Comparison of ENCODE assay signal across 8 mouse cellular contexts in the genomic region with DNA sequence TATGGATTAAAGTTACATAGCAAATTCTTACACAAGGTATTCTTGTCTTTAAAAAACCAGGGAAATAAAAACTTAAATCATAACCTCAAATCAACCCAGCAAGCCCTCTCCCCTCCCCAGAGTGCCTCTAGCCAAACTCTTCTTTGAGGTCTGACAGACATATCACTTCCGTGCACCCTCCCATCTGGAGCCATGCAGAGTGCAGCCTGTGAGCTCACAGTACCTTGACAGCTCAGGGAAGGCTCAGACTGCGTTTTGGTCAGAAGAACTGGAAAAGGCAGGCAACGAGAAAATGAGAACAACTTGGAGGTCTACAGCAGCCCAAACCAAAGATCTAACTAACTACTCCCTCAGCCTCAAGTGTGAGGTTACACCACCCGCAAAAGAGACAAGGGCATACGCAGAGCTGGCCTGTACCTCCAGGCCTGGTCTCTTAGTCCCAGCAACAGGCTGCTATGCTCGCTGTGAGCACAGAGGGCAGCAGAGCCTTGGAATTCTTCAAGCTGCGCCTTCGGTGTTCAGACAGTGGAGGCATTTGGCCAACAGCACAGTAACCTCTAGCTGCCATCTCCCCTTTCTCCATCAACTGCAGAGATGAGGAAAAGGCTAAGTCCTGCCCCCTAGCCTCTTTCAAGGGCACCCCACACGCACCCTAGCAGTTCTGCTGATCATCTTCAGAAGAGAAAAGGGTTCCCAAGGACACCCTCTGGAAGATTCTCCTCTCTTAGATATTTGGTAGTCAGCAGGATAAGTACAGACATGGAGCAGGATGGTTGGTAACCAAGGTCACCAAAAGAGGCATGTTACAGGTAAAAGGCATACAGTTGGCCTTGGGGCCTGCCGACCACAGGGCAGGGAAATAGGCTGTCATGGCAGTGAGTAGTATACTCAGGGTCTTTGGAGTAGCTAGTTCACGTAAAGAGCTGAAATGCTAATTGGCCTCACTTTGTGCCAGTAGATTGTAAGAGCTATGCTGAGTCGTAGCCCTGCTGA.
DNase-seq lines count a peak whose midpoint lies in the region; TF ChIP-seq lines count a peak whose summit lies in the region.

No protein-coding gene starts in this region.

- H3K9me3 ChIP-seq in ES-Bruce4 (replicated peaks; ENCODE audit: control insufficient read depth, insufficient read depth, low read length, poor library complexity, severe bottlenecking) = no peaks in the 10 kb centered on the region

- 26% methylated on average over 12 of the region's 12 CpGs for WGBS in cerebellum, adult 2 months

- DNase-seq in cerebellum, adult 2 months = peak; percentile 39 to 60
- DNase-seq in forelimb bud, embryonic 11.5 days (ENCODE audit: low read depth, low spot score) = peak; percentile 56
- DNase-seq in heart, postnatal 36 days = peak; percentile 72 to 82
- DNase-seq in layer of hippocampus, adult 11-12 months (ENCODE audit: low spot score) = peak; percentile 89
- DNase-seq in lung, adult 18-20 months = peak; percentile 73 to 81
- DNase-seq in ovary, postnatal 14 days (ENCODE audit: low spot score) = peak; percentile 68
- peak; percentile 68 to 84 for DNase-seq in urinary bladder, postnatal 4 days (ENCODE audit: low spot score in 2 of 2)

- no peak overlapping the region for H3K4me3 ChIP-seq in ES-Bruce4 (ENCODE audit: low read depth, low read length)
- no peak overlapping the region for H3K4me3 ChIP-seq in cerebellum, adult 2 months (replicated peaks; ENCODE audit: insufficient read depth, low read depth, low read length)

- TF ChIP-seq EP300 in ES-Bruce4 (IDR thresholded peaks at IDR 0.05; ENCODE audit: insufficient read depth, low read depth, low read length) = no peak

- intact Hi-C loops in heart, postnatal 36 days (cut with DNase I) = loop anchor here (1.0 to 5.0 kb wide), 4 partner anchors 94 to 184 kb away; no protein-coding TSS in a partner anchor

- peaks cover 26% of the 10 kb centered on the region for H3K36me3 ChIP-seq in ES-Bruce4 (ENCODE audit: control insufficient read depth, insufficient read depth, low read length, poor library complexity, severe bottlenecking)

- TF ChIP-seq POLR2A in ES-Bruce4 (IDR thresholded peaks at IDR 0.05; ENCODE audit: insufficient read depth, low read length) = no peak
- TF ChIP-seq POLR2A in cerebellum, adult 2 months (IDR thresholded peaks at IDR 0.05; ENCODE audit: borderline replicate concordance, insufficient read depth, low read length) = no peak

- no peak overlapping the region for H3K9ac ChIP-seq in ES-Bruce4 (ENCODE audit: low read depth, poor library complexity, severe bottlenecking)

- no peak overlapping the region for H3K27ac ChIP-seq in ES-Bruce4 (ENCODE audit: insufficient read depth, low read length)
- H3K27ac ChIP-seq in cerebellum, adult 2 months (ENCODE audit: insufficient read depth, low read length) = no peak overlapping the region

- peak; percentile 65 for TF ChIP-seq CTCF in ES-Bruce4 (IDR thresholded peaks at IDR 0.05; ENCODE audit: low read depth, low read length)
- peak; percentile 66 for TF ChIP-seq CTCF in cerebellum, adult 2 months (IDR thresholded peaks at IDR 0.05; ENCODE audit: borderline replicate concordance, insufficient read depth, low read depth, low read length)

- no peaks in the 10 kb centered on the region for H3K27me3 ChIP-seq in ES-Bruce4 (ENCODE audit: control insufficient read depth, insufficient read depth, low read length, poor library complexity, severe bottlenecking)
- H3K27me3 ChIP-seq in cerebellum, adult 2 months (ENCODE audit: control insufficient read depth, insufficient read depth, low read length) = no peaks in the 10 kb centered on the region; the same call in 1 of the 2 replicates

- no peaks in the 10 kb centered on the region for H3K4me1 ChIP-seq in ES-Bruce4 (ENCODE audit: control insufficient read depth, insufficient read depth, low read length)
- H3K4me1 ChIP-seq in cerebellum, adult 2 months (ENCODE audit: control insufficient read depth, insufficient read depth, low read length) = no peaks in the 10 kb centered on the region
